Mouse (Mus musculus) embryonic facial prominence, embryonic 14.5 days (tissue): ENCODE measurements around the gene Gm20696. TPM values are rescaled to one million over a fixed set of nuclear protein-coding genes. Genes with fewer than 3 reads are reported as not detected.

Experiments
- ATAC-seq: fragments of 200-750 bp; cut with Nextera tagmentation; 2 replicates; pipeline ENCODE4 v1.8.0; 2017; ENCODE audit warnings: low read depth, moderate number of reproducible peaks, moderate TSS enrichment
- DNase-seq: peaks from one replicate; pipeline ENCODE4 v3.0.0-alpha.2; 2015; ENCODE audit warnings: low spot score
- H3K27ac ChIP-seq: fragments of 300-500 bp; sonication (generic); replicated peaks from 2 replicates; pipeline ENCODE4 v1.5.1; 2014; ENCODE audit warnings: low read depth, mild to moderate bottlenecking, low read length, moderate library complexity
- H3K27me3 ChIP-seq: fragments of 300-500 bp; sonication (generic); replicated peaks from 2 replicates; pipeline ENCODE4 v1.6.1; 2014; ENCODE audit warnings: low read length; ENCODE audit not compliant: control insufficient read depth, insufficient read depth
- H3K36me3 ChIP-seq: fragments of 300-500 bp; sonication (generic); 2 replicates; pipeline ENCODE4 v1.6.1; 2014; ENCODE audit warnings: low read length, mixed read lengths; ENCODE audit not compliant: control insufficient read depth, insufficient read depth
- H3K4me1 ChIP-seq: fragments of 300-500 bp; sonication (generic); 2 replicates; pipeline ENCODE4 v1.6.1; 2014; ENCODE audit warnings: antibody characterized with exemption, low read length; ENCODE audit not compliant: control insufficient read depth, insufficient read depth
- H3K4me2 ChIP-seq: fragments of 300-500 bp; sonication (generic); 2 replicates; pipeline ENCODE4 v1.6.1; 2014; ENCODE audit warnings: low read depth, mild to moderate bottlenecking, low read length, moderate library complexity, mixed read lengths
- H3K4me3 ChIP-seq: fragments of 300-500 bp; sonication (generic); 2 replicates; pipeline ENCODE4 v1.5.1; 2014; ENCODE audit warnings: low read depth, mild to moderate bottlenecking, low read length
- H3K9ac ChIP-seq: fragments of 300-500 bp; sonication (generic); 2 replicates; pipeline ENCODE4 v1.6.1; 2014; ENCODE audit warnings: low read depth, mild to moderate bottlenecking, low read length, moderate library complexity, mixed read lengths
- H3K9me3 ChIP-seq: fragments of 300-500 bp; sonication (generic); 2 replicates; pipeline ENCODE4 v1.6.1; 2016; ENCODE audit warnings: low read length; ENCODE audit not compliant: control insufficient read depth
- WGBS: fragments of 180-500 bp; shearing (Covaris S2); extraction: QIAGEN DNeasy Blood & Tissue Kit; methylation state at CpG from one replicate; pipeline ENCODE4 v1.1.7; 2014; 5-methylcytosine and 5-hydroxymethylcytosine counted together
- polyA plus RNA-seq: library from polyadenylated mRNA; unstranded; fragments of >200 nt; fragmentation: Nextera tagmentation; extraction: Ambion mirVana; gene quantifications from 2 replicates; pipeline ENCODE4 v1.2.1, GENCODE M21; 2014

Gene Gm20696
- polyA plus RNA-seq, 1 experiment from 2014 or later, result 3.0 TPM

DNA sequence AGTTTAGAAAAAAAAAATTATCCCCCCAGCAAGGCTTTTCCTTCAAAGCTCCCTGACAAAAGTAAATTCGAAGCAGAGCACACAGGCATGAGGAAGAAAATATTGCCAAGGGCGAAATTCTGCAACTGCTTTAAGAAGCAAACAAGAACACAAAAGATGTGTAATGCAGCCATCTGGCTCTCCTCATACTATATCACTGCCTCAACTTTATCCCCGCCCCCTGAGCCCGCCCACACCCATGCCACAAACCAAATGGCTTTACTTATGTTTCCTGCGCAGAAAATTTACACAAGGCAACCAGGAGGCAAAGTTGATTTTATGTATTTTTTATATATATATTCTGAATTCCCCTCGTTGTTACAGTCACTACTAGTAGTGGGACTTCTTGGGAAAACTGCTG, 396.7 kb downstream of the Gm20696 start:
- DNase-seq (peak; percentile 90), ATAC-seq (peak; percentile 24; the same call in 1 of the 2 replicates)
- Histone ChIP-seq H3K4me3 (no peak overlapping the region), H3K36me3 (no peaks in the 10 kb centered on the region), H3K9me3 (no peaks in the 10 kb centered on the region), H3K4me2 (no peak overlapping the region), H3K27ac (no peak overlapping the region), H3K9ac (no peak overlapping the region), H3K4me1 (peaks cover 33% of the 10 kb centered on the region), H3K27me3 (no peaks in the 10 kb centered on the region)
- WGBS, result 32% methylated on average over 6 of the region's 6 CpGs

DNA sequence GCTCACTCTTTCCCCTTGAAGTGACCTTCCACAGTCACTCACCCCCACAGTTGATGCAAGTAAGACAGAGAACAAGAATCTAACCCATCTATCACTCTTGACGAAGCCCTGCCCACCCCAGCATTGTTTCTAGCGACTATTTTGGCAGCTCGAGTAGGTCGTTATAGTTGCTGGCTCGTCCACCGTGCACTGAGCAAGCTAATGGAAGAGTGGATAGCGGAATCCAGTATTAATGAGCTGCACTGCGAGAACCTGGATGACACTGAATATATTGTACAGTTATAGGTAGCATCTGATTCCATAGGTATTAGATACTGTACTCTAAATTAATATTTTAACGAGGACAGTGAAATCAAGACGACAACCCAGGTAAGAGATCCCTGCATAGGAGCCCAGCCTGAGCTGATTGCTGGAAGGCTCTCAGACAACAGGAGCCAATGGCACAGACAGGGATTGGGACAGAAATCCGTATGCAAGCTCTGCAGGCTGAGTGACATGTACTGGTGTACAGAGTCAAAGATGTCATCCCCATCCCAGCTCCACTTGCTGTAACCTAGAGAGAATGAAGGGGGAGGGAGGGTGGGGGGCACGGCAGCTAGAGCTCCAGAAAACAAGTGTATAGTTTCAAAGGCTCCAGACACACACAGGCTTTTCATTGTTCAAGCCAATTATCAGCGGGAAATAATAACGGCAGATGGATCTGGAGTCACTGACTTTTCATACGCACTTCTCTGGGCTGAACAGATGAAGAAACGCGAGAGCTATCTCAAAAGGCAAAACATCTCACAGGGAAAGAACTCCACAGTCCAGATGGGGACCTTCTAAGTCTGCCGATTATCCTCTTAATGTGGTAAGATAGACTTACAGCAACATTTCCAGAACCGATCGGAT, 398.2 kb downstream of the Gm20696 start:
- no peaks in the 10 kb centered on the region for H3K9me3 ChIP-seq
- WGBS, result 50% methylated on average over 20 of the region's 20 CpGs
- ATAC-seq (peak; percentile 45), DNase-seq (peak; percentile 58)
- H3K4me1 ChIP-seq, result peaks cover 46% of the 10 kb centered on the region
- H3K27ac ChIP-seq, result no peak overlapping the region
- H3K9ac ChIP-seq, result no peak overlapping the region
- H3K4me2 ChIP-seq, result no peak overlapping the region
- H3K4me3 ChIP-seq, result no peak overlapping the region
- no peaks in the 10 kb centered on the region for H3K27me3 ChIP-seq
- H3K36me3 ChIP-seq, result no peaks in the 10 kb centered on the region

DNA sequence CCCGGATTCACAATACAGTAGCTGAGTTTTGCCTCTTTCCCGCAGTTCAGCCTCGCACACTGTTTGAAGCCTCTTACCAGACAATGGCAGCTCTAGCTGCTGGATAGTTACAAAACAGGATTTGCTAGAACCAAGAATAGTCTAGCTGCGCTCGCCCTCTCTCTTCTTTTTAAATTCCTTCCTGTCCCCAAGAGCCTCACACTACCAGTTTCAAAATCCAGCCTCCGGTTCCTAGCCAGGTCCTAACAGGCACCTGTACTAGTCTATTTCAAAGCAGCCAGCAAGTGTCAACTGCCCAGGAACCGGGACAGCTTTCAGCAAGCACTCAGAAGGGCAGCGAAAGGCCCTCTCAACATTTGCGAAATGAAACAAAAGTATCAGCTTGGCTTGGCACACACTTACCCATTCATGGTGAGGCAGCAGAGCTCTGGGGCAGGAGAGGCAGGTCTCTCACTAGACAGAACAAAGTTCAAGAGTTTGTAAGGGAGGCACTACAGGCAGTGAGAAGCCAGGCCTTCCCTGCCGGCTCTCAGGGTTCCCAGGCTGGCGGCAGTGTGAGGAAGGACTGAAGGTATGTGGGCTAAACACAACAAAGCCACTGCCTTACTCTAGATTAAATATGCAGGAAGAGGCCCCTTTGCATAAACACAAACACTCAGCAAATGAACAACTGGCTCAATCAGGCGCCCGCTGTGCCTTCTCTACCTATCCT, 400.5 kb downstream of the Gm20696 start:
- H3K9ac ChIP-seq, result 0 out of 2 replicates have a peak overlapping the region, but pooled peaks have one; percentile 41

DNA sequence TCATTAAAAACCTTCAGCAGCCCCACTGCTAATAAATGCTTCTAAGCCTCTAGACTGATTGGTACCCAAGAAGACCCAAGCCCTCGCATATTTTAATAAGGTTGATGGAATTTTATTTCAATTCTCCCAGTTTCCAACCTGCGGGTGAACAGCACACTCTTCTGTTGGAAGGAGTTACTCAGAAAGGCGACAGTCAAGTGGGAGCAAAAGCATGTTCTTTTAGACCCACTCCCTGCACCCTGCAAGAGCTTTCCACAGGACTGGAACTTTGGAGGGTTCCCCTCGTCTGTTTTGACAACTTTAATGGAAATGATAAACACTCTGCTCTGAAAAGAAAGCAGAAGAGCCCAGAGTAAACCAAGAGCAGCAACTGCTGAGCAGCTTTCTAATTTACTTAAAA, 401.4 kb downstream of the Gm20696 start:
- H3K27ac ChIP-seq, result no peak overlapping the region; the same call in 1 of the 2 replicates
- no peak overlapping the region for H3K4me3 ChIP-seq
- H3K9me3 ChIP-seq, result no peaks in the 10 kb centered on the region
- no peaks in the 10 kb centered on the region for H3K27me3 ChIP-seq
- no peak overlapping the region for H3K9ac ChIP-seq
- H3K36me3 ChIP-seq, result no peaks in the 10 kb centered on the region
- 30% methylated on average over 4 of the region's 4 CpGs for WGBS
- DNase-seq (no peak), ATAC-seq (no peak)
- H3K4me1 ChIP-seq, result peaks cover 42% of the 10 kb centered on the region
- peak overlapping the region; percentile 38; the same call in 1 of the 2 replicates for H3K4me2 ChIP-seq

More for the DNA sequence above, 400.5 kb downstream of the Gm20696 start:
- Histone ChIP-seq H3K4me3 (peak overlapping the region; percentile 10; the same call in 1 of the 2 replicates), H3K27me3 (no peaks in the 10 kb centered on the region), H3K36me3 (no peaks in the 10 kb centered on the region), H3K9me3 (no peaks in the 10 kb centered on the region), H3K4me2 (peak overlapping the region; percentile 38), H3K27ac (peak overlapping the region; percentile 70), H3K4me1 (peaks cover 51% of the 10 kb centered on the region)
- DNase-seq, result peak; percentile 75
- peak; percentile 45; the same call in 1 of the 2 replicates for ATAC-seq
- WGBS, result 26% methylated on average over 13 of the region's 13 CpGs

DNA sequence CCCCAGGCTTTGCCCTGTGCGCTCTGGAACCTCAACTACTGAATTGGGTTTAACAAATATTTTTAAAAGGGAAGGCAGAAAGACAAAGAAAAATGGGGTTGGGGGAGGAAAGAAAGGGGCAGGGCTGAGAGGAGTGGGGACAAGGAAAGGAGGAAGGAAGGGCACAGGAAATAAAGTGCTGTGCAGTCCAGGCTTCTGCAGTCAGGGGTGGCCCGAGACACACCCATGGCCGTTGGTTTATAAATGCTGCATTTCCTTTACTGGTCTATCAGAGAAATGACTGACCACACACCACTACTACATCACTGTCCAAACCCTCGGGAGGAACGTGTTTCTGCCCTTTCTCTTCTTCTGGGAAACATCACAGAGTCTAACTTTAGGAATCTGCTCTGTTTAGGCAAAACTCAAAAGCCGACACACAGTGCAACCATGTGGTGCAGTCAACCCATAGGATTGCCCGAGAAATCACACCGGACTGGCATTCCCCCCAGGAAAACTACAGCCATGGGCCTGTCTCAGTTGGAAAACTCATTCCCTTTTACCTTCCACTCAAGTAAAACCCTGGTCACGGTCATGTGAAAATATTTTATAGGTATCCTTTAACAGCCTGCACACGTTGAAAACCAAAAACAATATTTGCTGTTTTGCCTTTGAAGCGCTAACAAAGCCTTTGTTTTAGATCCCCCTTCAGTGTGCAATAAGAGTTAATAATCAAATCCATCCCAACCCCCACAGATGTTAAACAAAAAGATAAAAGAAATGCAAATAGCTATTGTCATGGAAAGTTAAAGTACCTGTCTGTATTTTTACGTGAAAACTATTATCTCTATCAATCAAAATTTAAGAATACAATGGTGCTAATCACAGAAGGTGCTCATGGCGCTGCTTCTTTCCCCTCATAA, 402.2 kb downstream of the Gm20696 start:
- Histone ChIP-seq H3K4me2 (no peak overlapping the region; the same call in 1 of the 2 replicates), H3K27ac (no peak overlapping the region), H3K4me1 (peaks cover 39% of the 10 kb centered on the region), H3K9ac (no peak overlapping the region), H3K9me3 (no peaks in the 10 kb centered on the region), H3K27me3 (no peaks in the 10 kb centered on the region), H3K4me3 (no peak overlapping the region), H3K36me3 (no peaks in the 10 kb centered on the region)
- ATAC-seq (no peak), DNase-seq (no peak)
- 34% methylated on average over 13 of the region's 13 CpGs for WGBS

DNA sequence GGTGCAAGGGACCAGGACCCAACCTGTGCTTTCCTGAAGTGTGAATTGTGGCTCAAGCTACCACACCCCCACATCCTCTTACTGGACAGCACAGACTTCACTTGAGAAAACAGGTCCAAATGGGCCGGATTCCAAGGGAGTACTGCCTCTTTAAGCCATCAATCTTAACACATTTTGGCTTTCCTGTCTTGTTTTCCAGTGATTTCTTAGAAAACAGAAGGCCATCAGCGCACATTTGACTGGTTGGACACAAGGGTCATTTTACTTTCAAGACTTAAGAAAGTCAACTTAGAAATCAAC, 402.8 kb downstream of the Gm20696 start:
- H3K9ac ChIP-seq, result no peak overlapping the region
- DNase-seq (no peak), ATAC-seq (no peak)
- H3K4me3 ChIP-seq, result no peak overlapping the region
- 43% methylated on average over 2 of the region's 2 CpGs for WGBS
- no peak overlapping the region for H3K4me2 ChIP-seq
- no peaks in the 10 kb centered on the region for H3K9me3 ChIP-seq
- H3K36me3 ChIP-seq, result no peaks in the 10 kb centered on the region
- peaks cover 39% of the 10 kb centered on the region for H3K4me1 ChIP-seq
- H3K27ac ChIP-seq, result no peak overlapping the region
- no peaks in the 10 kb centered on the region for H3K27me3 ChIP-seq

DNA sequence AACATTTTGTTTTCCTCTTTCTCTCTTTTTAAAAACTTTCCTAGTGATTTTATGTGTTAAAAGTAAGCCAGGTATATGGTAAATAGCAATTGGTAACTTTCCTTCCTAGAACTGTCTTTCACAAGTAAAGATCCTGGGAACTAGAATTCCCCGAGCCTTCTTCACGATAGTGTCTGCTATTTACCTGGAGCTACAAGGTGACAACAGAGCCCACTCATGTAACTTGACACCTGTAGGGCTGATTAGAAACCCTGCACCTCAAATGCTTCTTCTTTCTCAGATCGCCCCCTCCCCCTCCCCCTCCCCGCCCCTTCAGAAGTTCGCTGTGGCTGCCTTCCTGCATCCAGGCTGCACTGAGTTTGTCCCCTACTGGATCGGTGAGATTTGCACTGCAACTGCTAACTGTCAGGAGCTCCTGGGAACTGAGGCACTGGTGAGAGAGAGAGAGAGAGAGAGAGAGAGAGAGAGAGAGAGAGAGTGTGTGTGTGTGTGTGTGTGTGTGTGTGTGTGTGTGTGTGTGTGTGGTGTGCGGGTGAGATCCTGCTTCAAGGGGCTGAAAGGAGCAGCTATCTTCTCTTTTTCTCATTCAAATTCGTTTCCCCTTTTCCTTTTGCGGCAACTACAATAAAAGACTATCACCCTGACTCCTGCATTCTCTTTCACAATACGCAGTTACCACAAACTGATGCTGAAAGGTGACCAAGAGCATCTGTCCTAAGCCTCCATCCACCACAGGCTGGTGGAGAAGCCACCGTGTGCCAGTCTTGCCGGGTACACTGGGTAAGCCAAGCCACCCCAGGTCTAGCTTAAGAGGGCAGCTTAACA, 403.3 kb downstream of the Gm20696 start:
- peaks cover 39% of the 10 kb centered on the region for H3K4me1 ChIP-seq
- no peak overlapping the region for H3K4me3 ChIP-seq
- no peak overlapping the region for H3K4me2 ChIP-seq
- DNase-seq (no peak), ATAC-seq (no peak)
- H3K9me3 ChIP-seq, result no peaks in the 10 kb centered on the region
- 26% methylated on average over 12 of the region's 12 CpGs for WGBS
- H3K36me3 ChIP-seq, result no peaks in the 10 kb centered on the region
- H3K27me3 ChIP-seq, result no peaks in the 10 kb centered on the region
- no peak overlapping the region for H3K9ac ChIP-seq
- H3K27ac ChIP-seq, result no peak overlapping the region
